Mouse (Mus musculus) erythroblast, embryonic 14.5 days (primary cell): ENCODE results near the gene Fbln1. TPM values are rescaled to one million over a fixed set of nuclear protein-coding genes. Genes with fewer than 3 reads are reported as not detected.

Source experiments
- H3K27me3 ChIP-seq: 2 replicates; pipeline ENCODE4 v1.6.1; 2012; ENCODE audit warnings: inconsistent platforms; ENCODE audit not compliant: control insufficient read depth
- H3K36me3 ChIP-seq: 2 replicates; pipeline ENCODE4 v1.6.1; 2012; ENCODE audit warnings: mild to moderate bottlenecking, inconsistent platforms; ENCODE audit not compliant: control insufficient read depth
- H3K4me1 ChIP-seq: 2 replicates; pipeline ENCODE4 v1.6.1; 2012; ENCODE audit warnings: inconsistent platforms; ENCODE audit not compliant: control insufficient read depth
- H3K4me3 ChIP-seq: replicated peaks from 2 replicates; pipeline ENCODE3; 2012; ENCODE audit warnings: moderate library complexity, mild to moderate bottlenecking, inconsistent platforms
- H3K9me3 ChIP-seq: 2 replicates; pipeline ENCODE4 v1.6.1; 2012; ENCODE audit warnings: low read length, inconsistent platforms, mixed read lengths; ENCODE audit not compliant: control insufficient read depth
- GATA1 ChIP-seq: IDR thresholded peaks from 2 replicates; pipeline ENCODE4 v1.6.1; 2012; ENCODE audit warnings: low read length, inconsistent platforms, mixed read lengths
- TAL1 ChIP-seq: IDR thresholded peaks from 3 replicates; pipeline ENCODE4 v1.6.1; 2012; ENCODE audit warnings: low read length, inconsistent platforms, mixed read lengths
- polyA plus RNA-seq: library from polyadenylated mRNA; stranded (reverse); fragments of >175 nt; gene quantifications from 2 replicates; pipeline ENCODE4 v1.2.3, GENCODE M21; 2012

Gene Fbln1
- polyA plus RNA-seq, 1 experiment = not detected

- TF ChIP-seq GATA1 = no peak
Observed at GRCm38 (mm10) chr15:85218617-85219265, 13.0 kb downstream of the Fbln1 start.

DNA sequence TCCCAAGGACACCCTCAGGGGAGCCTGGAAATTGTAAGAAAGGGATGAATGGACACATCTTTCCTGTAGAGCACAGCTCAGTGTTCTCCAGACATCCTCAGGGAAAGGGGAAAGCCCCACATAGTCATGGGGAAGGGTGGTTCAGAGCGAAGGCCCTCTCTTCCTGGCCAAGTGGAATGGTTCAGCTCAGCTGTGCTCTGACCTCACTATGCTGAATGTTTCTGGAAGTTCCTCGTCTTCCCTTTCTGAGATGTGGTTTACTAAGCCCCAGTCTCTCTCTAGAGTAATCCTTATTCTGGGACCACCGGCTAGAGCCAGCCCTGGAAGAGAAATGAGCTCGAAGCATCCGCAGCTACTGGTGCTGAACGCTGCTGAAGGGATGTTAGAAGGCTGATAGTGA, 14.6 kb downstream of the Fbln1 start:
- no peaks in the 10 kb centered on the region for H3K27me3 ChIP-seq
- no peaks in the 10 kb centered on the region for H3K36me3 ChIP-seq
- no peak overlapping the region for H3K4me3 ChIP-seq
- TF ChIP-seq GATA1 = no peak
- TF ChIP-seq TAL1 = no peak
- H3K9me3 ChIP-seq = peaks cover 10% of the 10 kb centered on the region
- no peaks in the 10 kb centered on the region for H3K4me1 ChIP-seq

More at GRCm38 (mm10) chr15:85218617-85219265, 13.0 kb downstream of the Fbln1 start:
- Histone ChIP-seq H3K4me1 (no peaks in the 10 kb centered on the region), H3K4me3 (no peak overlapping the region), H3K36me3 (no peaks in the 10 kb centered on the region), H3K27me3 (no peaks in the 10 kb centered on the region), H3K9me3 (peaks cover 17% of the 10 kb centered on the region)

DNA sequence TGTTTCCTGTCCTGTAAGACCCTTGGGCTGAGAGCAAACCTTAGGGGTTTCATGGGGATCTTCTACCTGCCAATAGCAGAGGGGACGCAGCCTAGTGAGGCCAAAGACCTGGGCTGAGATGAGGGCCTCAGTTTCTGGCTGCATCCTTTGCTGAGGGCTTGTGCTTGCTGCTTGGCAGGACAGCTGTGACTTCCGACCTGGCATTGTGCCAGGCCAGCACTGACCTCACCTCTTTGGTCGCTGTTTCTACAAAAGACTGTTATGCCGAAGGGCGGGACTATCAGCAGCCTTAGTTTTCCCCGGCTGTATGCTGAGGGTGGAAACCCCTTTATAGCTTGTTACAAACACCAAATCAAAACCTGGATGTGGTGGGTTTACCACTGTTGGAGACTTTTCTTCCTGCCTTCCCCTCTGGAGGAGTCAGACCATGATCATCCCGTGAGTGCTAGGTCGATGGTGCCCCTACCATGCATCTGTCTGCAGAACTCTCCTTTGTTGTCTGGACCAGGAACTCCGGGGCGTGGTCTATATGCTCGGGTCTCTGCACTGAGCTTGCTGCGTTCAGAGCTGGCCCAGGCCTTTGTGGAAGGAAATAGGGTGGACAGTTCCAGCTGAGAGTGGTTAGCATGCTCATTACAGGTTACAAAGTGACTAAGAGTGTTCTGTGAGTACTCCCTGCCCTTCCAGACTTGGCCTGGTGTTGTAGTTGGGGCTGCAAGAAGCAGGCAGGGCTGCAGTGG, 15.5 kb downstream of the Fbln1 start:
- H3K4me1 ChIP-seq = no peaks in the 10 kb centered on the region
- H3K36me3 ChIP-seq = no peaks in the 10 kb centered on the region
- no peak overlapping the region for H3K4me3 ChIP-seq
- H3K9me3 ChIP-seq = peaks cover 2% of the 10 kb centered on the region
- no peak for TF ChIP-seq GATA1
- TF ChIP-seq TAL1 = no peak
- no peaks in the 10 kb centered on the region for H3K27me3 ChIP-seq

DNA sequence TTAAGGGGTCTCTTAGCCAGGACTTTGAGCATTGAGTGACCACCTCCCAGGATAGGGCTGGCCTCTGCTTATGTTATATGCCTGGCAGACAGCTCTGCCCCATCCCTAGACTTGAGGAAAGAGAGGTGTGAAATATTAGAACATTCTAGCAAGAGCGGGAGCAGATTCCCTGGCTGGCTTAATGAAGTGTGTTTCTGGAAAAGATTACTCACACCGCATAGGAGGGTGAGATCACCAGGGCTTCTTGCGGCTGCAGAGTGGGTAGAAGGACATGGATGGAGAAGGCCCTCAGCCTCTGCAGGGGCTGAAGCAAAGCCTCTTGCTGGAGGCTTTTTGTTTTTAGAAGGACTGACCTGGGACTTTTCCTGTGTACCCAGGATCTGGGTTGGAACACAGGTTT, 19.9 kb downstream of the Fbln1 start:
- no peaks in the 10 kb centered on the region for H3K27me3 ChIP-seq
- no peaks in the 10 kb centered on the region; the same call in 1 of the 2 replicates for H3K36me3 ChIP-seq
- no peak overlapping the region for H3K4me3 ChIP-seq
- TF ChIP-seq GATA1 (no peak), TAL1 (no peak)
- peaks cover 8% of the 10 kb centered on the region for H3K4me1 ChIP-seq
- H3K9me3 ChIP-seq = no peaks in the 10 kb centered on the region

- Histone ChIP-seq H3K9me3 (no peaks in the 10 kb centered on the region), H3K36me3 (no peaks in the 10 kb centered on the region; the same call in 1 of the 2 replicates), H3K4me3 (no peak overlapping the region), H3K4me1 (peaks cover 9% of the 10 kb centered on the region), H3K27me3 (no peaks in the 10 kb centered on the region)
- TF ChIP-seq GATA1 (no peak), TAL1 (no peak)
Observed at GRCm38 (mm10) chr15:85226841-85227240, 21.1 kb downstream of the Fbln1 start.

DNA sequence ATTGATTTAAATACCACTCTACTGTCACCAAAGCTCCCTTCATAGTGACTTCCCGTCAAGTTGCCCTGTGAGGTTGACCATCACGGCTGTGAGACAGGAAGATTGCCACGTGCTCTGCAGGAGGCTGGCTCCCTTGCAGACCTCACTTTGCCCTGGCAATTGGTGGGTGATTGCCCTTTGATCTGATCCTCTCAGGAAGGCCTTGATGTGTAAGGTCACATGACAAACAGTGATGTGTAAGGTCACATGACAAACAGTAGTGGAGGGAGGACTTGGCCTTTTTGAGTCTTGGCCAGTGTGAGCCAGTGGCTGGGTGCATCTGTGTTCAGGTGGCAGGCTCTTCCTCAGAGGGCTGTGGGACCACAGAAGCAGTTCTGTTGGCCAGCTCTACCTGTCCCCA, 22.8 kb downstream of the Fbln1 start:
- Histone ChIP-seq H3K9me3 (no peaks in the 10 kb centered on the region), H3K4me1 (peaks cover 9% of the 10 kb centered on the region), H3K27me3 (no peaks in the 10 kb centered on the region), H3K4me3 (no peak overlapping the region), H3K36me3 (no peaks in the 10 kb centered on the region; the same call in 1 of the 2 replicates)
- TF ChIP-seq TAL1 (no peak), GATA1 (no peak)

- Histone ChIP-seq H3K36me3 (no peaks in the 10 kb centered on the region; the same call in 1 of the 2 replicates), H3K9me3 (no peaks in the 10 kb centered on the region), H3K4me1 (peaks cover 9% of the 10 kb centered on the region), H3K27me3 (no peaks in the 10 kb centered on the region), H3K4me3 (no peak overlapping the region)
- TF ChIP-seq TAL1 = no peak
- no peak for TF ChIP-seq GATA1
Observed at GRCm38 (mm10) chr15:85229960-85230535, 24.3 kb downstream of the Fbln1 start.

DNA sequence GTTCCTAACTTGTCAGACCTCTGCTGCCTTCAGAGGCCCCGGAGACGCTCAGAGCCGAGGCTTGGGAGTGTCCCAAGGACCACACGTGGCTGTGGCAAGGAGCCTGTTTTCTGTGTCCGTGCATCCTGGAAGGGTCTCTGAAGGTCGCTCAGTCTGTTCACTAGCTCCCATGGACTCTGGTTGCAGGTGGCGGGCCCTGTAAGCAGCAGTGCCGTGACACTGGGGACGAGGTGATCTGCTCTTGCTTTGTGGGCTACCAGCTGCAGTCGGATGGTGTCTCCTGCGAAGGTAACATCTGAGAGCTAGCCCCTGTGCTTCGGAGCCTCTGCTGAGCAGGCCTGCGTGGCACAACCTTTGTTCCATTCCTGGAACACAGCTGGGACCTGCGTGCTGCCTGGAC, 24.9 kb downstream of the Fbln1 start:
- Histone ChIP-seq H3K27me3 (no peaks in the 10 kb centered on the region), H3K9me3 (no peaks in the 10 kb centered on the region), H3K4me1 (peaks cover 9% of the 10 kb centered on the region), H3K4me3 (no peak overlapping the region), H3K36me3 (no peaks in the 10 kb centered on the region; the same call in 1 of the 2 replicates)
- TF ChIP-seq GATA1 = no peak
- TF ChIP-seq TAL1 = no peak

DNA sequence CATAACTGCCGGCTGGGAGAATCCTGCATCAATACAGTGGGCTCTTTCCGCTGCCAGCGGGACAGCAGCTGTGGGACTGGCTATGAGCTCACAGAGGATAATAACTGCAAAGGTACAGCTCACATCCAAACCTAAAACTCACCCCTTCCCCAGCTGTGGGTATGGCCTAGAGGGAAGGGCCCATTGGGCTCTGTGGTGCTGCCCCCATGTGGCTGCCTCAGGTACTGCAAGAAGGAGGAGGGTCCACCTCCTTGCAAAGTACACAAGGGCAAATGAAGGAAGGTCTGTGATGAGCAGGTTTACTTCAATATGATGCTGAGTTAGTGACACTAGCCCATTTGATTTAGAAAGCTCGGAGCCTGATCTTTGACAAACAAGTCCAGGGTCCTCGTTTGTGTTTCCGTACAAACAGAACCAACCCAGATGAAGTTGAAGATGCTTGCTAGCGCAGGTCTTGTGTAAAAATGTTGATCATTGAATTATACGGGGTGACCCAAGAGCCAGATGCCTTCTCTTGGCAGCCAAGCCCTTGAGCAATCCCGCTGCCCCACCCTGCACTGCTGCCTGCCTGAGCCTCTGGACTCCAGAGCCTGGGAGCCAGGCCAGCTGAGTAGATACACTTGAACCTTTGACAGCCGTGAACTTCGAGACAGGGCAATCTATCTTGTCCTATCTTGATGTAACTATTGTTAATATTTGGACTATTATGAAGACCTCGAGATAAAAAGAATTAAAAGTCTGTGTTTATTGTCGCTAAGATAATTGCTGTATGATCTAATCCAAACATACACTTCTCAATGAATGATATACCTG, 25.9 kb downstream of the Fbln1 start:
- no peak for TF ChIP-seq TAL1
- TF ChIP-seq GATA1 = no peak
- H3K4me1 ChIP-seq = peaks cover 9% of the 10 kb centered on the region
- H3K27me3 ChIP-seq = no peaks in the 10 kb centered on the region
- no peaks in the 10 kb centered on the region for H3K36me3 ChIP-seq
- H3K9me3 ChIP-seq = no peaks in the 10 kb centered on the region
- H3K4me3 ChIP-seq = no peak overlapping the region
